Mouse (Mus musculus) small intestine, adult 2 months (tissue): ENCODE results near the gene Pou2f3. TPM values are rescaled to one million over a fixed set of nuclear protein-coding genes. Genes with fewer than 3 reads are reported as not detected.

ENCODE experiments used
- H3K27ac ChIP-seq: fragments of 200-500 bp; 2 replicates; pipeline ENCODE4 v1.5.1; 2012; ENCODE audit warnings: low read depth, low read length, control low read depth, inconsistent platforms; ENCODE audit not compliant: insufficient read depth
- H3K27me3 ChIP-seq: fragments of 200-500 bp; 2 replicates; pipeline ENCODE4 v1.6.1; 2012; ENCODE audit warnings: mild to moderate bottlenecking, moderate library complexity, low read length, inconsistent platforms; ENCODE audit not compliant: control insufficient read depth, insufficient read depth
- H3K36me3 ChIP-seq: fragments of 200-500 bp; 2 replicates; pipeline ENCODE4 v1.6.1; 2012; ENCODE audit warnings: mild to moderate bottlenecking, low read length, control low read depth, inconsistent platforms; ENCODE audit not compliant: control insufficient read depth, insufficient read depth
- H3K4me1 ChIP-seq: fragments of 200-500 bp; 2 replicates; pipeline ENCODE4 v1.6.1; 2012; ENCODE audit warnings: low read length, inconsistent platforms, mixed read lengths; ENCODE audit not compliant: control insufficient read depth, insufficient read depth, insufficient read length
- H3K4me3 ChIP-seq: fragments of 200-500 bp; 2 replicates; pipeline ENCODE4 v1.5.1; 2012; ENCODE audit warnings: low read depth, mild to moderate bottlenecking, control low read depth, inconsistent platforms, low read length, moderate library complexity
- CTCF ChIP-seq: fragments of 200-500 bp; IDR thresholded peaks from 2 replicates; pipeline ENCODE4 v1.5.1; 2012; ENCODE audit warnings: low read depth, mild to moderate bottlenecking, control low read depth, inconsistent platforms, low read length, moderate library complexity, mixed read lengths; ENCODE audit not compliant: insufficient replicate concordance, insufficient read length; ENCODE audit errors: extremely low read depth
- POLR2A ChIP-seq: fragments of 200-500 bp; IDR thresholded peaks from 2 replicates; pipeline ENCODE4 v1.6.1; 2012; ENCODE audit warnings: low read depth, mild to moderate bottlenecking, control low read depth, inconsistent platforms, low read length, moderate library complexity
- WGBS: fragments of 180-500 bp; shearing (Covaris S2); methylation state at CpG from one replicate; pipeline ENCODE4 v1.1.7; 2018; 5-methylcytosine and 5-hydroxymethylcytosine counted together
- polyA plus RNA-seq: library from polyadenylated mRNA; depleted of rRNA; stranded (reverse); fragments of >200 nt; gene quantifications from 2 replicates; pipeline ENCODE4 v1.2.3, GENCODE M21; 2012; rRNA removed

The Pou2f3 gene
- polyA plus RNA-seq, 1 experiment: 1.2 TPM

DNA sequence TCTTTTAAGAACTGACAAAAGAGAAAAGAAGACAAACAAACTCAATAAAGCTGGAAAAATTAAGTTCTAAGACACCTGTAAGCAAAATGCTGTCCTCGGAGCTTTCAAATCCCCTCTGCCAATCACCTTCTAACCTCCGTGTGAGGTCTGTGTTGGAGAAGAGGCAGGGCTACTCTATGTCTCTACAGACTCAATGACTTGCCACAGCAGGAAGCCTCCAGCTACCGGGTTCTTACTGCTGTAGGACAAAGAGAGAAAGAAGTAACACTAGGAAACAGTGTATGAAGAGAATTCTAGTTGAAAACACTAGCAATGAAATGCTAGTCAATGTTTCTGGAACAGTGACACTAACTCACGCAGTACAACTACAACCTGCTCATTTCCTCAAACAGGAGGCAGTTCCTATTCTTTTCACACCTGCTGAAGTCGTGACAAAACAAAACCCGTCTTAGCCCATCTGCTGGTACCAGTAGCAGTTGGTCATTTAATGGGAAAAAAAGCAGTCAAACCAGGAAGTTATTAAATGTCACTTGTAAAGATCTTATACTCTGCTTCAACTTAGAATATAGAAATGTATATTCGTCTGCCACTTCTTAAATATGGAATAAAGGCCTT is 126.6 kb downstream of the Pou2f3 start:
- Histone ChIP-seq H3K27me3 (no peaks in the 10 kb centered on the region), H3K36me3 (no peaks in the 10 kb centered on the region), H3K4me3 (no peak overlapping the region), H3K4me1 (0 out of 2 replicates have a peak, but pooled peaks cover 3% of the 10 kb centered on the region), H3K27ac (no peak overlapping the region)
- no peak for TF ChIP-seq POLR2A
- no peak for TF ChIP-seq CTCF
- WGBS: 66% methylated on average over 7 of the region's 7 CpGs

GRCm38 (mm10) chr9:43078711-43079110 is 131.5 kb downstream of the Pou2f3 start:
- 87% methylated on average over 3 of the region's 3 CpGs for WGBS
- Histone ChIP-seq H3K4me1 (0 out of 2 replicates have a peak, but pooled peaks cover 1% of the 10 kb centered on the region), H3K27ac (no peak overlapping the region), H3K27me3 (no peaks in the 10 kb centered on the region), H3K36me3 (no peaks in the 10 kb centered on the region), H3K4me3 (no peak overlapping the region)
- no peak for TF ChIP-seq CTCF
- no peak for TF ChIP-seq POLR2A

DNA sequence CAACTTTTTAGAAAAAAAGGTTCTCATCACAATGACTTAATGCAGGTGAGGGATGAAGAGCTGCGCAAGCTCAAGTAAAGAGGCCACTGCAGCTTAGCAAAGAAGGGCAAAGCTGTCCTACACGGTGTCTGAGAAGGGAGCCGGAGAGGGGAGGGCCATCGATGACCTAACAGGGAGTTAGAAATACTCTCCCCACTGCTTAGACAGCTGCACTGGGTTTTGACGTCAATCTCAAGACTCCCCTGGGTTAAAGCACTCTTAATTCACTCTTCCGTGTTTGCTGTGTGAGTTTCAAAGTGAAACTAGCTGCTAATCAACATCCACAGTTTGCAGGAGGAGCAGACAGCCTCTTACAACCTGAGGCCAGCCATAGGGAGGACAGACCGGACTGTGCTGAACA is 134.0 kb downstream of the Pou2f3 start:
- no peak for TF ChIP-seq CTCF
- TF ChIP-seq POLR2A: no peak
- Histone ChIP-seq H3K4me1 (0 out of 2 replicates have a peak, but pooled peaks cover 1% of the 10 kb centered on the region), H3K27me3 (no peaks in the 10 kb centered on the region), H3K4me3 (no peak overlapping the region), H3K36me3 (no peaks in the 10 kb centered on the region), H3K27ac (no peak overlapping the region)
- WGBS: 64% methylated on average over 7 of the region's 7 CpGs

DNA sequence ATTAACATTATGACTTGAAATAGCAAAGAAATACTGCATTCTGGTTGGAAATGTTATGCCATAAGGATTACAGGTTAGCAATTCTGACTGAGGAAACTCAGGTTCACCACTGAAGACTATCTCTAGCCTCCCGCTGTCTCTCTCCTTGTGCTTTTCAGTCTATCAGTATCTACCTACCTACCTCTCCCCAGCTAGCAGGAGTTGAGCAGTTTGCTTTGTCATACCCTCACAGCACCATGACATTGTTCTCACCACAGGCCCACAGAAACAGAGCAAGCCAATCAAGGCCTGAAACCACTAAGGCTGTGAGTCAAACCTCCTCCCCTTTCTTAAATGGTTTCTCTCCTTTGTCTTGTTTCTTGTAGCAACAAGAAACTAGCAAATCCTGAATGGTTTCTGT is 135.6 kb downstream of the Pou2f3 start:
- H3K27me3 ChIP-seq: no peaks in the 10 kb centered on the region
- WGBS: 100% methylated on average over 1 of the region's 1 CpGs
- TF ChIP-seq POLR2A (no peak), CTCF (no peak)
- no peak overlapping the region for H3K27ac ChIP-seq
- H3K36me3 ChIP-seq: no peaks in the 10 kb centered on the region
- no peaks in the 10 kb centered on the region for H3K4me1 ChIP-seq
- H3K4me3 ChIP-seq: no peak overlapping the region

Other genes with a start within 250 kb of the Pou2f3 start
- 3.9 and 7.4 TPM in 2 replicates for gene Arhgef12, start 103.1 kb downstream of the Pou2f3 start, polyA plus RNA-seq
- gene Tmem136, start 93.8 kb downstream of the Pou2f3 start, polyA plus RNA-seq: 0.23 and 0.55 TPM in 2 replicates
- 21.4 and 35.7 TPM in 2 replicates for gene Oaf, start 29.5 kb upstream of the Pou2f3 start, polyA plus RNA-seq
- gene Trim29, start 100.5 kb upstream of the Pou2f3 start, polyA plus RNA-seq: 0.11 and 0.79 TPM in 2 replicates